Mouse (Mus musculus) CH12.LX (cell line): ENCODE data around the gene Fam19a5. TPM values are rescaled to one million over a fixed set of nuclear protein-coding genes. Genes with fewer than 3 reads are reported as not detected.

Source experiments
- DNase-seq: peaks from one replicate; pipeline ENCODE4 v3.0.0-alpha.2; 2013; ENCODE audit errors: extremely low read depth
- H3K27ac ChIP-seq: 2 replicates; pipeline ENCODE4 v1.5.1; 2012; ENCODE audit warnings: low read depth, mild to moderate bottlenecking, control low read depth, moderate library complexity; ENCODE audit not compliant: insufficient read depth
- H3K27me3 ChIP-seq: replicated peaks from 2 replicates; pipeline ENCODE3; 2012; ENCODE audit warnings: inconsistent platforms
- H3K36me3 ChIP-seq, 2 experiments: replicated peaks in 1 of 2; 2 replicates each; pipeline versions ENCODE3 to v1.6.1; 2012; ENCODE audit warnings: inconsistent platforms in 1 of 2, low read length in 1 of 2, mild to moderate bottlenecking in 1 of 2, mixed read lengths in 1 of 2, moderate library complexity in 1 of 2; ENCODE audit not compliant: control insufficient read depth in 1 of 2, insufficient read depth in 1 of 2
- H3K4me1 ChIP-seq, 2 experiments: 2 replicates each; pipeline ENCODE4 v1.6.1; 2012; ENCODE audit warnings: inconsistent platforms in 1 of 2, moderate library complexity in 1 of 2; ENCODE audit not compliant: insufficient read depth in 2 of 2, control insufficient read depth in 1 of 2
- H3K4me2 ChIP-seq: 2 replicates; pipeline ENCODE4 v1.6.1; 2012; ENCODE audit warnings: low read depth, mild to moderate bottlenecking, control low read depth; ENCODE audit not compliant: poor library complexity, insufficient read depth, severe bottlenecking
- H3K4me3 ChIP-seq, 3 experiments: fragments of 150-350 bp in 1 of 3; sonication (generic) in 1 of 3; replicated peaks in 1 of 3; 2 replicates each; pipeline versions ENCODE3 to v1.5.1; 2011 to 2012; ENCODE audit warnings: low read depth in 2 of 3, low read length in 2 of 3, mild to moderate bottlenecking in 2 of 3, moderate library complexity in 2 of 3, control low read depth in 1 of 3, improper control_type of control experiment in 1 of 3, inconsistent platforms in 1 of 3, mixed read lengths in 1 of 3; ENCODE audit not compliant: poor library complexity in 1 of 3
- H3K79me2 ChIP-seq: replicated peaks from 2 replicates; pipeline ENCODE4 v1.6.1; 2012; ENCODE audit warnings: mild to moderate bottlenecking, moderate library complexity; ENCODE audit not compliant: control insufficient read depth, poor library complexity, insufficient read depth, severe bottlenecking; ENCODE audit errors: extremely low read depth
- H3K9ac ChIP-seq: 2 replicates; pipeline ENCODE4 v1.6.1; 2012; ENCODE audit warnings: low read depth, mild to moderate bottlenecking, control low read depth, moderate library complexity; ENCODE audit not compliant: insufficient read depth
- H3K9me3 ChIP-seq: replicated peaks from 2 replicates; pipeline ENCODE3; 2012; ENCODE audit warnings: low read length, inconsistent platforms, mixed read lengths
- BHLHE40 ChIP-seq: IDR thresholded peaks from 2 replicates; pipeline ENCODE4 v1.6.1; 2011; ENCODE audit warnings: mild to moderate bottlenecking, low read depth, low read length, improper control_type of control experiment
- CHD1 ChIP-seq: IDR thresholded peaks from 2 replicates; pipeline ENCODE4 v1.6.1; 2012; ENCODE audit warnings: low read depth, low read length, improper control_type of control experiment, inconsistent platforms
- CHD2 ChIP-seq: IDR thresholded peaks from 2 replicates; pipeline ENCODE4 v1.6.1; 2011; ENCODE audit warnings: low read length, improper control_type of control experiment
- E2F4 ChIP-seq: IDR thresholded peaks from 2 replicates; pipeline ENCODE4 v1.6.1; 2011; ENCODE audit warnings: low read depth, low read length, improper control_type of control experiment; ENCODE audit not compliant: insufficient replicate concordance
- EP300 ChIP-seq: IDR thresholded peaks from 2 replicates; pipeline ENCODE4 v1.6.1; 2011; ENCODE audit warnings: low read length, improper control_type of control experiment
- ETS1 ChIP-seq: conservative IDR thresholded peaks from 2 replicates; pipeline ENCODE4 v1.6.1; 2012; ENCODE audit warnings: low read depth, mild to moderate bottlenecking, inconsistent platforms, low read length, improper control_type of control experiment, moderate library complexity
- HCFC1 ChIP-seq: IDR thresholded peaks from 2 replicates; pipeline ENCODE4 v1.6.1; 2012; ENCODE audit warnings: low read depth, mild to moderate bottlenecking, inconsistent platforms, low read length, improper control_type of control experiment
- IRF4 ChIP-seq: IDR thresholded peaks from 2 replicates; pipeline ENCODE4 v1.6.1; 2014; ENCODE audit warnings: low read depth, mild to moderate bottlenecking, inconsistent platforms, low read length, improper control_type of control experiment
- JUN ChIP-seq: IDR thresholded peaks from 2 replicates; pipeline ENCODE4 v1.6.1; 2011; ENCODE audit warnings: low read depth, mild to moderate bottlenecking, low read length, improper control_type of control experiment, moderate library complexity; ENCODE audit not compliant: insufficient read depth
- JUND ChIP-seq: conservative IDR thresholded peaks from 2 replicates; pipeline ENCODE4 v1.6.1; 2011; ENCODE audit warnings: low read depth, low read length, improper control_type of control experiment
- MAFK ChIP-seq: IDR thresholded peaks from 2 replicates; pipeline ENCODE4 v1.6.1; 2011; ENCODE audit warnings: low read length, improper control_type of control experiment; ENCODE audit not compliant: insufficient replicate concordance
- MAX ChIP-seq: IDR thresholded peaks from 2 replicates; pipeline ENCODE4 v1.6.1; 2011; ENCODE audit warnings: low read length, improper control_type of control experiment
- MEF2A ChIP-seq: IDR thresholded peaks from 2 replicates; pipeline ENCODE4 v1.6.1; 2014; ENCODE audit warnings: low read depth, mild to moderate bottlenecking, inconsistent platforms, low read length, improper control_type of control experiment, borderline replicate concordance
- MXI1 ChIP-seq: IDR thresholded peaks from 2 replicates; pipeline ENCODE4 v1.6.1; 2011; ENCODE audit warnings: mild to moderate bottlenecking, low read depth, low read length, improper control_type of control experiment
- MYC ChIP-seq: IDR thresholded peaks from 2 replicates; pipeline ENCODE4 v1.6.1; 2011; ENCODE audit warnings: low read depth, mild to moderate bottlenecking, improper control_type of control experiment, low read length
- NELFE ChIP-seq: IDR thresholded peaks from 2 replicates; pipeline ENCODE4 v1.6.1; 2011; ENCODE audit warnings: low read depth, low read length, improper control_type of control experiment
- PAX5 ChIP-seq: IDR thresholded peaks from 2 replicates; pipeline ENCODE4 v1.6.1; 2012; ENCODE audit warnings: low read length, inconsistent platforms, mixed read lengths
- POLR2AphosphoS2 ChIP-seq: IDR thresholded peaks from 2 replicates; pipeline ENCODE4 v1.6.1; 2011; ENCODE audit warnings: low read depth, low read length, improper control_type of control experiment
- RAD21 ChIP-seq: IDR thresholded peaks from 2 replicates; pipeline ENCODE4 v1.6.1; 2011; ENCODE audit warnings: low read depth, mild to moderate bottlenecking, low read length, improper control_type of control experiment, moderate library complexity
- SIN3A ChIP-seq: IDR thresholded peaks from 2 replicates; pipeline ENCODE4 v1.6.1; 2012; ENCODE audit warnings: low read length, improper control_type of control experiment, inconsistent platforms
- SMC3 ChIP-seq: IDR thresholded peaks from 2 replicates; pipeline ENCODE4 v1.6.1; 2011; ENCODE audit warnings: low read depth, low read length, improper control_type of control experiment
- USF1 ChIP-seq: IDR thresholded peaks from 2 replicates; pipeline ENCODE4 v1.6.1; 2014; ENCODE audit warnings: low read depth, mild to moderate bottlenecking, inconsistent platforms, low read length, improper control_type of control experiment
- USF2 ChIP-seq: conservative IDR thresholded peaks from 2 replicates; pipeline ENCODE4 v1.6.1; 2011; ENCODE audit warnings: low read depth, low read length, improper control_type of control experiment
- ZC3H11A ChIP-seq: IDR thresholded peaks from 2 replicates; pipeline ENCODE4 v1.6.1; 2012; ENCODE audit warnings: low read depth, mild to moderate bottlenecking, inconsistent platforms, low read length, improper control_type of control experiment
- ZKSCAN1 ChIP-seq: IDR thresholded peaks from 2 replicates; pipeline ENCODE4 v1.6.1; 2012; ENCODE audit warnings: low read depth, inconsistent platforms, low read length, improper control_type of control experiment, borderline replicate concordance
- ZMIZ1 ChIP-seq: IDR thresholded peaks from 2 replicates; pipeline ENCODE4 v1.6.1; 2012; ENCODE audit warnings: low read depth, mild to moderate bottlenecking, inconsistent platforms, low read length, improper control_type of control experiment
- dilution Hi-C: fragments of 300-500 bp; cut with MboI; formaldehyde crosslinking; loops from 2 replicates; pipeline ENCODE4 v1.14.3; 2020; ENCODE audit warnings: low sequenced_read_pairs; ENCODE audit not compliant: extremely low pct_unique_long_range_greater_than_20kb, extremely low pct_ligation_motif_present
- in situ Hi-C: fragments of 300-500 bp; cut with MboI; formaldehyde crosslinking; loops from 3 replicates; pipeline ENCODE4 v1.14.3; 2019; ENCODE audit warnings: low sequenced_read_pairs, low pct_ligation_motif_present, low pct_unique_long_range_greater_than_20kb, mixed read lengths
- polyA plus RNA-seq: library from polyadenylated mRNA; unstranded; fragments of >175 nt; gene quantifications from 2 replicates; pipeline ENCODE4 v1.2.1, GENCODE M21; 2012; ENCODE audit warnings: low read depth; ENCODE audit not compliant: insufficient read length
- total RNA-seq, 2 experiments: library from RNA; depleted of rRNA; stranded (reverse); fragments of 300-350 nt in 1 of 2; fragments of >200 nt in 1 of 2; gene quantifications; 2 replicates each; pipeline ENCODE4 v1.2.3; 2012 to 2014

Fam19a5 gene
- total and polyA plus RNA-seq, 3 experiments, result not detected

DNA sequence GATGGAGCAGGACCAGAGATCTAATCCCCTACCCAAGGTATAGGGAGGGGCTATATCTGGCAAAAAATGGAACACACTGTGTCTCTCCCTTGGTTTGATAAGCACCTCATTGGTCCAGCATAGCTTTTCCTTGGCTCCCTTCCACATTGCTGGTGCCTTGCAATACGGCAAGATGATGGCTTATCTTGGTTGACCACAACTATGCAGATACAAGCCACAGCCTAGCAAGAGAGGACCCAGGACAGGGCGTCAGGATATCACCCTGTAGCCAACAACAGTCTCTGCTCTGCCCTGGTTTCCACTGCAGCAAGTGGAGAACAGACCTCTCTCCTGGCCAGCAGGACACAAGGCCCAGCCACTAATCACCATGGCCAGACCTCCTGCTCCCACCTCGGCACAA lies 36.8 kb upstream of the Fam19a5 start:
- no peaks in the 10 kb centered on the region for H3K27me3 ChIP-seq
- no peak for TF ChIP-seq IRF4
- TF ChIP-seq E2F4, result no peak
- no peak for TF ChIP-seq ZKSCAN1
- no peak for TF ChIP-seq USF1
- TF ChIP-seq MEF2A, result no peak
- TF ChIP-seq PAX5, result no peak
- TF ChIP-seq MAFK, result no peak
- no peak overlapping the region for H3K4me3 ChIP-seq
- no peaks in the 10 kb centered on the region for H3K36me3 ChIP-seq
- H3K79me2 ChIP-seq, result no peaks in the 10 kb centered on the region
- H3K4me2 ChIP-seq, result no peak overlapping the region
- H3K27ac ChIP-seq, result no peak overlapping the region
- no peak for DNase-seq
- dilution Hi-C loops, result no loop called here
- no peak overlapping the region for H3K9ac ChIP-seq
- peaks cover 94% of the 10 kb centered on the region for H3K9me3 ChIP-seq
- in situ Hi-C loops, result no loop called here
- H3K4me1 ChIP-seq, result no peaks in the 10 kb centered on the region

DNA sequence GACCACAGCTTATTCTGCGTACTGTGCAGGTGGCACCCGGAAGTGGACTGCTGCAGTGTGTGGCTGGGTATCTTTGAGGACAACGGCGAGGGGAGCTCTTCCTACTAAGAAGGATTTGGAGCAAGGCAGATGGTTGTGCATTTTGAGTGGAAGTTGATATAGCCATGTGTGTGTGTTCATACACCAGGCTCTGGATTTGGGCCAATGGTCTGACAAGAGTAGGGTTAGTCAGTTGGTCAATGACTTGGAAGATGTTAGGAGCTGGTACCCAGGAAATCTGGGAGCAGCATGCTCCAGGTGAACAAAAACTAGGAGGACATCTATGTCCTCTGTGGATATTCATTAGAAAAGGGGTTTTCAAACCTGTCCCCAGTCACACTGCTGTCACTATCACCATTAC lies 33.2 kb upstream of the Fam19a5 start:
- in situ Hi-C loops, result no loop called here
- no peak for DNase-seq
- peaks cover 75% of the 10 kb centered on the region for H3K9me3 ChIP-seq
- H3K36me3 ChIP-seq, result no peaks in the 10 kb centered on the region
- no peak overlapping the region for H3K27ac ChIP-seq
- dilution Hi-C loops, result no loop called here
- H3K27me3 ChIP-seq, result no peaks in the 10 kb centered on the region
- no peak for TF ChIP-seq CHD1
- TF ChIP-seq POLR2AphosphoS2, result no peak
- no peak for TF ChIP-seq CHD2
- TF ChIP-seq SMC3, result no peak
- TF ChIP-seq JUN, result no peak
- no peaks in the 10 kb centered on the region for H3K4me1 ChIP-seq
- H3K9ac ChIP-seq, result no peak overlapping the region
- H3K4me2 ChIP-seq, result no peak overlapping the region
- no peak overlapping the region for H3K4me3 ChIP-seq
- H3K79me2 ChIP-seq, result no peaks in the 10 kb centered on the region

DNA sequence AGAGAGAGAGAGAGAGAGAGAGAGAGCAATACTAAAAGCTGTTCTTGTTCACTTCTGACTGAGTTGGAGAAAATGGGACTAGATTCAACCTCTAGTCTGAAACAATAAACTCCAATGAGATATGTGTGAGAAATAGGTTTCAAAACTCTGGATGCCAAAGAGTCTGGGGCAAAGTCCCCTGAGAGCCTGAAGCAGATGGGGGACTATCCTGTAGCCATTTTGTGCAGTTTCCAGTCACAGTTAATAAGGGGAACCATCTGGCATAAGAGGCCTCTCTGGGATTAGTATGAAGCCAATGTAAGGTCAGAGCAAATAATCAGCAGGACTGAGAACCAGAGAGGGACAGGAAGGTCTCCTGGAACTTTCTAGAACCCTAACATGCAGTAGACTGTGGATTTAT lies 25.9 kb upstream of the Fam19a5 start:
- DNase-seq, result no peak
- Histone ChIP-seq H3K27me3 (no peaks in the 10 kb centered on the region), H3K79me2 (no peaks in the 10 kb centered on the region), H3K4me2 (no peak overlapping the region), H3K9ac (no peak overlapping the region), H3K36me3 (no peaks in the 10 kb centered on the region)
- no peak for TF ChIP-seq NELFE
- no peak for TF ChIP-seq ZMIZ1
- no peak for TF ChIP-seq USF1
- no peak for TF ChIP-seq CHD1
- no peak for TF ChIP-seq MYC
- TF ChIP-seq MAFK, result no peak
- TF ChIP-seq HCFC1, result no peak
- no peak for TF ChIP-seq ZKSCAN1
- no peak for TF ChIP-seq MAX
- TF ChIP-seq JUND, result no peak
- TF ChIP-seq EP300, result no peak
- no peak for TF ChIP-seq BHLHE40
- TF ChIP-seq SIN3A, result no peak
- TF ChIP-seq ZC3H11A, result no peak
- TF ChIP-seq RAD21, result no peak
- no peak for TF ChIP-seq ETS1
- TF ChIP-seq USF2, result no peak
- no peak for TF ChIP-seq MXI1
- no peak for TF ChIP-seq E2F4
- no peak for TF ChIP-seq PAX5
- TF ChIP-seq, all 38 proteins: peak for 0
- H3K9me3 ChIP-seq, result peaks cover 45% of the 10 kb centered on the region
- no peak overlapping the region for H3K27ac ChIP-seq
- in situ Hi-C loops, result no loop called here
- no peak overlapping the region for H3K4me3 ChIP-seq
- dilution Hi-C loops, result no loop called here
- no peaks in the 10 kb centered on the region for H3K4me1 ChIP-seq
